Mouse (Mus musculus) liver, embryonic 14 days (tissue): ENCODE results near the gene Hid1. TPM values are rescaled to one million over a fixed set of nuclear protein-coding genes. Genes with fewer than 3 reads are reported as not detected.

Experiments used
- polyA plus RNA-seq: library from polyadenylated mRNA; depleted of rRNA; stranded (reverse); fragments of >200 nt; gene quantifications from 2 replicates; pipeline ENCODE4 v1.2.3, GENCODE M21; 2012; rRNA removed

Hid1 gene
- 0.57 and 0.70 TPM in 2 replicates for polyA plus RNA-seq

GRCm38 (mm10) chr11:115367395-115367944, at the start of gene Hid1:
Hid1 (minus strand) TSS chr11:115367756.

DNA sequence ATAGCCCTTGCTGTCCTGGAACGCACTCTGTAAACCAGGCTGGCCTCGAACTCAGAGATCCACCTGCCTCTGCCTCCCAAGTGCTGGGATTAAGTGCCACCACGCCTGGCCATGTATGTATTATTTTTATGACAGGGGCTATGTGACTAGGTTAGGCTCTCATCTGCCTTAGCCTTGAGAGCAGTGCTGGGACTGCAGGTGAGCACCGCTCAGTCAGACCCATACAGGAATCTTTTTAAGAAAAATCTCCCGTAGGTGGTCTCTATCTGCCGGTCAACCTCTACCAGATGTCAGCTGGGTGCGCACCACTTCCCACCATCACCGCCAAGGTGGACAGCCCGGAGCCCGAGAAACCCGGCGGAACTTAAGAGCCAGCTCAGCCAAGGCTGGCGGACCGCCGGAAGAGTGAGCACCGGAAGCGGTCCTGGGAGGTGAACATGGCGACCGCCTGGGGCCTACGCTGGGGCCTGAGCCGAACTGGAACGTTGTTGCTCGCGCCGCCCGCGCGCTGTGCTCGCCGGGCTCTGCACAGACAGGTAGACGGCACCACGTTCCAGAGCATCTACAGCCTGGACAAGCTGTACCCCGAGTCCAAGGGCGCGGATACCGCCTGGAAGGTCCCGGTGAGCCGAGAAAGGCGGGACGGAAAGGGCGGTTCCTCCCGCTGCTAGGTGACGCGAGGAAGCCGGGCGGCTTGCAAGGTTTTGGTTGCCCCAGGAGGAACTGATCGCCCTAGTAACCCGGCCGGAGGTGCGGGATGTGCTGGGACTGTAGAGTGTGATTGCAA, 36.0 kb upstream of the Hid1 start, which contains the start of gene Mrpl58:
Mrpl58 (plus strand) TSS at position 415 of the 787 bp plus-strand sequence.

DNA sequence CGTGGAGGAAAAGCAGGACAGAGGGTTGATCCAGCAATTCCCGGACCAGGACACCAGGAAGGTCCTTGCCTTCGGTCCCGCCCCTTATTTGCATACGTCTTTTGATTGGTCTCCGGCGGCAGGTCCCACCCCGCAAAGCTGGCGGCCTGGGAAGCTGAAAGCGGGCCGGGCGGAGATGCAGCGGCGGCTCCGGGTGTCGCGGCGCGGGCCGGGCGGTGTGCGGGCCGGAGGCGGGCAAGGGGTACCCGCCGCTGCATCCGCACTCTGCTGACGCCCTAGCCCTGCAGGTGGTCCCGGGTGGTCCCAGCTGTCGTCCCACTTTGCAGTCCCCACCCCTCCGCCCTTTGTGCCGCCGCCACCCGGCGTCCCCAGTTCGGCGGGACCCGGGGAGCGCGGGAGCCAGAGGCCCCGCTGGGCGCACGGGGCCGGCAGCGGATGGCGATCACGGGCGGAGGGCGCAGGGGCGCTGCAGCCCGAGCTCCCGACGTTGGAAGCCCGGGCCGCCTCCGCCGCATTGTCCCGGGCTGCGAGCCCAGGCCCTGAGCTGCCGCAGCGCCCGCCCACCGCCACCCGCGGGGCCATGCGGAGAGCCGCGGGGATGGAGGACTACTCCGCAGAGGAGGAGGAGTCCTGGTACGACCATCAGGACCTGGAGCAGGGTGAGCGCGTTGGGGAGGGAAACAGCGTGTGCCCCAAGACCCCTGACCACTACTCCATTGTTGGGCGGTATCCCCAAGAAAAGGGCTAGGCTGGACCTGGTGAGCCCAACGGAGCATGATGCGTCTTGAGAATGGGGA, 14.4 kb upstream of the Hid1 start, which contains the start of gene Cdr2l:
Cdr2l (plus strand) TSS at position 174 of the 797 bp plus-strand sequence.

GRCm38 (mm10) chr11:115334531-115334930, 33.0 kb downstream of the Hid1 start, which contains the start of gene Otop3:
Otop3 (plus strand) TSS chr11:115334731.

GRCm38 (mm10) chr11:115321906-115322693, 45.5 kb downstream of the Hid1 start, which contains the start of gene Ush1g:
Ush1g (minus strand) TSS chr11:115322041.

DNA sequence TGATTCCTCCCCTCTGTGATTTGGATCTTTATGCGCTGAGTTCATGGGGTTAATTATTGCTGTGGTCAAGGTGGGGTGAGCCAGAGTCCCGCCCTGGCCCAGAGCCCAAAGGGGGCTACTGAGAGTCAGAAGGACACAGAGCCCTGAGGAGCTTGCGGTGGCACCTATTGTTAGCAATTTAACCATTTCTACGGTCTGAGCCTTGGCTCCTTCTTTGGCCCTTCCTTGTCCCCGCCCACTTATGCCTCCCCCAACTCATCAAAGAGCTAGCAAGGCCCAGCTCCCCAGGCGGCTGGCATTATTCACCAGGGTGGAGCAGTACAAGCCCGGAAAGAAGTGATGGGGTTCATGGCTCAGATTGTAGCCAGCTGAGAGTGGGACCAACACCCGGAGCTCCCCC, 60.7 kb downstream of the Hid1 start, which contains the start of gene Otop2:
Otop2 (plus strand) TSS at position 301 of the 400 bp plus-strand sequence.

Other genes with a start within 250 kb of the Hid1 start
- gene Cd300lf, start 233.8 kb downstream of the Hid1 start, polyA plus RNA-seq, result 1.7 and 2.1 TPM in 2 replicates
- 37.4 and 43.9 TPM in 2 replicates for gene Slc9a3r1, start 204.4 kb downstream of the Hid1 start, polyA plus RNA-seq
- 1.2 and 1.7 TPM in 2 replicates for gene Tmem104, start 180.3 kb downstream of the Hid1 start, polyA plus RNA-seq
- 7.6 and 9.0 TPM in 2 replicates for gene Nat9, start 179.9 kb downstream of the Hid1 start, polyA plus RNA-seq
- 0.12 and 0.20 TPM in 2 replicates for gene Grin2c, start 100.5 kb downstream of the Hid1 start, polyA plus RNA-seq
- 12.0 and 14.4 TPM in 2 replicates for gene Fdxr, start 90.7 kb downstream of the Hid1 start, polyA plus RNA-seq
- 6.1 and 6.9 TPM in 2 replicates for gene Fads6, start 70.1 kb downstream of the Hid1 start, polyA plus RNA-seq
- not detected in 2 replicates for gene Otop2, start 60.6 kb downstream of the Hid1 start, polyA plus RNA-seq
- 0.05 and 0.07 TPM in 2 replicates for gene Ush1g, start 45.7 kb downstream of the Hid1 start, polyA plus RNA-seq
- not detected in 2 replicates for gene Otop3, start 33.0 kb downstream of the Hid1 start, polyA plus RNA-seq
- gene Cdr2l, start 14.2 kb upstream of the Hid1 start, polyA plus RNA-seq, result 1.4 and 1.5 TPM in 2 replicates
- 38.7 and 39.5 TPM in 2 replicates for gene Mrpl58, start 36.0 kb upstream of the Hid1 start, polyA plus RNA-seq
- gene Atp5h, start 52.2 kb upstream of the Hid1 start, polyA plus RNA-seq, result 362 and 391 TPM in 2 replicates
- 6.4 and 6.8 TPM in 2 replicates for gene Kctd2, start 52.4 kb upstream of the Hid1 start, polyA plus RNA-seq
- 0.05 TPM in 2 replicates for gene Trim80, start 72.8 kb upstream of the Hid1 start, polyA plus RNA-seq
- 0.05 TPM in 1 of 2 replicates, not detected in the other for gene Slc16a5, start 94.7 kb upstream of the Hid1 start, polyA plus RNA-seq
- 1.8 and 2.2 TPM in 2 replicates for gene Armc7, start 107.9 kb upstream of the Hid1 start, polyA plus RNA-seq
- gene Nt5c, start 124.1 kb upstream of the Hid1 start, polyA plus RNA-seq, result 26.9 and 30.1 TPM in 2 replicates
- 141 and 165 TPM in 2 replicates for gene Jpt1, start 146.6 kb upstream of the Hid1 start, polyA plus RNA-seq
- 206 and 228 TPM in 2 replicates for gene Sumo2, start 168.5 kb upstream of the Hid1 start, polyA plus RNA-seq
- gene Nup85, start 196.7 kb upstream of the Hid1 start, polyA plus RNA-seq, result 103 and 121 TPM in 2 replicates
- 23.4 and 26.4 TPM in 2 replicates for gene Mrps7, start 236.2 kb upstream of the Hid1 start, polyA plus RNA-seq
- gene Gga3, start 236.3 kb upstream of the Hid1 start, polyA plus RNA-seq, result 8.0 and 9.9 TPM in 2 replicates
- 23.5 and 27.8 TPM in 2 replicates for gene Mif4gd, start 245.2 kb upstream of the Hid1 start, polyA plus RNA-seq